In genomic region chr15:100401811-100402210, GRCm38 (mm10) we compare ENCODE assay signal across 35 mouse cellular contexts. TPM values are rescaled to one million over a fixed set of nuclear protein-coding genes. Genes with fewer than 3 reads are reported as not detected.
DNase-seq lines count a peak whose midpoint lies in the region; ATAC-seq and TF ChIP-seq lines count a peak whose summit lies in the region.
"Had no signal": no experiment of that assay in that cellular context is flagged by ENCODE, and none has a peak within 500 bp of the region (broad histone marks: within the 10 kb centered on the region; RNA-seq: fewer than 3 reads in every experiment).

No protein-coding gene starts in this region.

- TF ChIP-seq CTCF in kidney, postnatal 0 days (IDR thresholded peaks at IDR 0.05; ENCODE audit: low read depth): no peak
- no peak for TF ChIP-seq CTCF in intestine, postnatal 0 days (IDR thresholded peaks at IDR 0.05; ENCODE audit: low read depth)

- H3K9me3 ChIP-seq in kidney, postnatal 0 days (replicated peaks; ENCODE audit: low read length): no peaks in the 10 kb centered on the region
- H3K9me3 ChIP-seq in intestine, postnatal 0 days (ENCODE audit: control insufficient read depth): no peaks in the 10 kb centered on the region
- H3K9me3 ChIP-seq: forebrain, embryonic 13.5 days; hindbrain, embryonic 12.5 days; midbrain, embryonic 10.5 days; midbrain, embryonic 15.5 days; neural tube, embryonic 15.5 days had no signal

- no peaks in the 10 kb centered on the region for H3K4me1 ChIP-seq in kidney, postnatal 0 days (replicated peaks; ENCODE audit: insufficient read depth, low read length)
- peaks cover 8% of the 10 kb centered on the region; the same call in 1 of the 2 replicates for H3K4me1 ChIP-seq in intestine, postnatal 0 days (replicated peaks; ENCODE audit: control insufficient read depth, insufficient read depth, low read length)
- H3K4me1 ChIP-seq: forebrain, embryonic 13.5 days; hindbrain, embryonic 12.5 days; midbrain, embryonic 10.5 days; midbrain, embryonic 15.5 days; neural tube, embryonic 15.5 days had no signal

- no peak overlapping the region for H3K4me2 ChIP-seq in kidney, postnatal 0 days (ENCODE audit: low read length)
- H3K4me2 ChIP-seq in intestine, postnatal 0 days (replicated peaks; ENCODE audit: low read depth): peak overlapping the region; percentile 58
- H3K4me2 ChIP-seq: forebrain, embryonic 13.5 days; heart, embryonic 11.5 days; hindbrain, embryonic 12.5 days; lung, embryonic 14.5 days; midbrain, embryonic 15.5 days; neural tube, embryonic 15.5 days had no signal

- H3K36me3 ChIP-seq in kidney, postnatal 0 days (ENCODE audit: insufficient read depth, low read length): peaks cover 72% of the 10 kb centered on the region
- peaks cover 77% of the 10 kb centered on the region for H3K36me3 ChIP-seq in intestine, postnatal 0 days (ENCODE audit: control insufficient read depth, insufficient read depth)

- peak overlapping the region; percentile 36; the same call in 1 of the 2 replicates for H3K27ac ChIP-seq in kidney, postnatal 0 days
- H3K27ac ChIP-seq in intestine, postnatal 0 days (ENCODE audit: low read depth, low read length): peak overlapping the region; percentile 98
- H3K27ac ChIP-seq: forebrain, embryonic 13.5 days; hindbrain, embryonic 12.5 days; midbrain, embryonic 10.5 days; midbrain, embryonic 15.5 days; neural tube, embryonic 15.5 days had no signal

- no peaks in the 10 kb centered on the region for H3K27me3 ChIP-seq in kidney, postnatal 0 days (ENCODE audit: insufficient read depth, low read length)
- H3K27me3 ChIP-seq in intestine, postnatal 0 days (replicated peaks; ENCODE audit: control insufficient read depth, insufficient read depth, low read length): no peaks in the 10 kb centered on the region
- H3K27me3 ChIP-seq: CH12.LX; forebrain, embryonic 13.5 days; hindbrain, embryonic 12.5 days; midbrain, embryonic 15.5 days; neural tube, embryonic 15.5 days had no signal

- H3K9ac ChIP-seq in kidney, postnatal 0 days (ENCODE audit: low read depth, low read length): no peak overlapping the region
- peak overlapping the region; percentile 55; the same call in 1 of the 2 replicates for H3K9ac ChIP-seq in intestine, postnatal 0 days (ENCODE audit: low read depth, low read length)
- H3K9ac ChIP-seq: forebrain, embryonic 13.5 days; hindbrain, embryonic 12.5 days; lung, embryonic 14.5 days; midbrain, embryonic 15.5 days; neural tube, embryonic 15.5 days had no signal

- 79% methylated on average over 4 of the region's 4 CpGs for WGBS in kidney, postnatal 0 days
- WGBS in intestine, postnatal 0 days: 95% methylated on average over 4 of the region's 4 CpGs

- ATAC-seq in kidney, postnatal 0 days (replicated peaks; ENCODE audit: low FRiP score, low read depth): no peak
- ATAC-seq in intestine, postnatal 0 days: no peak
- ATAC-seq: forebrain, embryonic 13.5 days; midbrain, embryonic 15.5 days had no signal

- peak; percentile 43 for DNase-seq in kidney, adult 18-20 months
- no peak for DNase-seq in kidney, adult 11 months
- DNase-seq in kidney, postnatal 0 days (ENCODE audit: low spot score): no peak
- DNase-seq in kidney, postnatal 10 days: no peak
- no peak for DNase-seq in urinary bladder, adult 18-20 months (ENCODE audit: low spot score in 2 of 2)
- DNase-seq in c-Kit-positive CD71-positive TER-119-positive erythroid progenitor cells, embryonic 14.5 days (ENCODE audit: low spot score): no peak
- DNase-seq: adrenal gland, adult 8-10 months; cerebellum, adult 11 months; cerebellum, adult 9-10 months; cerebellum, postnatal 36 days; gastrocnemius, postnatal 14 days; heart, adult 11 months; heart, postnatal 36 days; left cerebral cortex, postnatal 4 days; lung, embryonic 14.5 days; lung, postnatal 14 days; retina, postnatal 1 day; right cerebral cortex, postnatal 14 days had no signal

- H3K4me3 ChIP-seq in kidney, postnatal 0 days (replicated peaks; ENCODE audit: low read depth, low read length): no peak overlapping the region
- peak overlapping the region; percentile 35 for H3K4me3 ChIP-seq in intestine, postnatal 0 days (ENCODE audit: low read depth, low read length)
- H3K4me3 ChIP-seq: forebrain, embryonic 13.5 days; hindbrain, embryonic 12.5 days; midbrain, embryonic 10.5 days; midbrain, embryonic 15.5 days; neural tube, embryonic 15.5 days had no signal

RNA-seq across cellular contexts. Expression of gene Gm5475, which starts 20.1 kb away (rescaled TPM):
- polyA plus RNA-seq in kidney, postnatal 0 days (2015; fragmentation: Nextera tagmentation; extraction: Ambion mirVana): 1.3 and 1.5 TPM in 2 replicates
- polyA plus RNA-seq in intestine, postnatal 0 days (2015; fragmentation: Nextera tagmentation; extraction: Ambion mirVana): 0.77 and 1.0 TPM in 2 replicates
- polyA plus RNA-seq: forebrain, embryonic 13.5 days; heart, embryonic 11.5 days; heart, embryonic 16.5 days; hindbrain, embryonic 12.5 days; lung, embryonic 14.5 days; stomach, embryonic 14.5 days; urinary bladder, adult 2 months had no signal

RNA-seq across cellular contexts. Expression of gene Slc11a2, which starts 23.1 kb away (rescaled TPM):
- polyA plus RNA-seq in kidney, postnatal 0 days (2015; fragmentation: Nextera tagmentation; extraction: Ambion mirVana): 28.1 and 33.2 TPM in 2 replicates
- polyA plus RNA-seq in intestine, postnatal 0 days (2015; fragmentation: Nextera tagmentation; extraction: Ambion mirVana): 44.7 and 49.0 TPM in 2 replicates

RNA-seq across cellular contexts. Expression of gene Higd1c, which starts 37.5 kb away (rescaled TPM):
- polyA plus RNA-seq in kidney, postnatal 0 days (2015; fragmentation: Nextera tagmentation; extraction: Ambion mirVana): 0.69 TPM in 1 of 2 replicates, not detected in the other
- not detected in 2 replicates for polyA plus RNA-seq in intestine, postnatal 0 days (2015; fragmentation: Nextera tagmentation; extraction: Ambion mirVana)
- polyA plus RNA-seq: C2C12; embryonic facial prominence, embryonic 11.5 days; forebrain, embryonic 13.5 days; heart, embryonic 11.5 days; heart, embryonic 16.5 days; hindbrain, embryonic 12.5 days; limb, embryonic 14.5 days; lung, embryonic 14.5 days; midbrain, embryonic 10.5 days; midbrain, embryonic 15.5 days; neural tube, embryonic 15.5 days; small intestine, adult 2 months; stomach, embryonic 14.5 days; testis, adult 2 months; thymus, postnatal 0 days; urinary bladder, adult 2 months had no signal

RNA-seq across cellular contexts. Expression of gene Mettl7a2, which starts 48.8 kb away (rescaled TPM):
- polyA plus RNA-seq in kidney, postnatal 0 days (2015; fragmentation: Nextera tagmentation; extraction: Ambion mirVana): 1.8 and 2.8 TPM in 2 replicates
- not detected in 2 replicates for polyA plus RNA-seq in intestine, postnatal 0 days (2015; fragmentation: Nextera tagmentation; extraction: Ambion mirVana)
- polyA plus RNA-seq: C2C12; embryonic facial prominence, embryonic 11.5 days; forebrain, embryonic 13.5 days; heart, embryonic 11.5 days; heart, embryonic 16.5 days; hindbrain, embryonic 12.5 days; lung, embryonic 14.5 days; midbrain, embryonic 10.5 days; midbrain, embryonic 15.5 days; neural tube, embryonic 15.5 days; small intestine, adult 2 months; stomach, embryonic 14.5 days; testis, adult 2 months; thymus, postnatal 0 days; urinary bladder, adult 2 months had no signal

RNA-seq across cellular contexts. Expression of gene Methig1, which starts 48.9 kb away (rescaled TPM):
- polyA plus RNA-seq in kidney, postnatal 0 days (2015; fragmentation: Nextera tagmentation; extraction: Ambion mirVana): 1.9 and 2.0 TPM in 2 replicates
- 0.13 TPM in 1 of 2 replicates, not detected in the other for polyA plus RNA-seq in intestine, postnatal 0 days (2015; fragmentation: Nextera tagmentation; extraction: Ambion mirVana)
- polyA plus RNA-seq: C2C12; forebrain, embryonic 13.5 days; heart, embryonic 11.5 days; heart, embryonic 16.5 days; hindbrain, embryonic 12.5 days; limb, embryonic 14.5 days; lung, embryonic 14.5 days; midbrain, embryonic 10.5 days; small intestine, adult 2 months; testis, adult 2 months; urinary bladder, adult 2 months had no signal
